Mouse (Mus musculus) kidney, embryonic 15.5 days (tissue): ENCODE results near the gene Abi1. TPM values are rescaled to one million over a fixed set of nuclear protein-coding genes. Genes with fewer than 3 reads are reported as not detected.

Source experiments
- polyA plus RNA-seq: library from polyadenylated mRNA; unstranded; fragments of >200 nt; fragmentation: Nextera tagmentation; extraction: Ambion mirVana; gene quantifications from 2 replicates; pipeline ENCODE4 v1.2.1, GENCODE M21; 2015

Gene Abi1
- polyA plus RNA-seq, 1 experiment from 2014 or later, result 47.6 TPM

Other genes with a start within 250 kb of the Abi1 start
- 23.7 and 24.0 TPM in 2 replicates for gene Pdss1, start 144.7 kb downstream of the Abi1 start, polyA plus RNA-seq
- 34.0 and 34.2 TPM in 2 replicates for gene Acbd5, start 27.9 kb upstream of the Abi1 start, polyA plus RNA-seq
- gene Mastl, start 115.8 kb upstream of the Abi1 start, polyA plus RNA-seq, result 10.6 and 10.7 TPM in 2 replicates
- gene Yme1l1, start 116.1 kb upstream of the Abi1 start, polyA plus RNA-seq, result 73.9 and 84.8 TPM in 2 replicates
- gene 4931423N10Rik, start 167.2 kb upstream of the Abi1 start, polyA plus RNA-seq, result not detected in 2 replicates